Mouse (Mus musculus): ENCODE data around the gene Phgdh. TPM values are rescaled to one million over a fixed set of nuclear protein-coding genes. Genes with fewer than 3 reads are reported as not detected.

Phgdh gene
- polyA plus RNA-seq, 1 experiment from 2014 or later = 585 TPM

DNA sequence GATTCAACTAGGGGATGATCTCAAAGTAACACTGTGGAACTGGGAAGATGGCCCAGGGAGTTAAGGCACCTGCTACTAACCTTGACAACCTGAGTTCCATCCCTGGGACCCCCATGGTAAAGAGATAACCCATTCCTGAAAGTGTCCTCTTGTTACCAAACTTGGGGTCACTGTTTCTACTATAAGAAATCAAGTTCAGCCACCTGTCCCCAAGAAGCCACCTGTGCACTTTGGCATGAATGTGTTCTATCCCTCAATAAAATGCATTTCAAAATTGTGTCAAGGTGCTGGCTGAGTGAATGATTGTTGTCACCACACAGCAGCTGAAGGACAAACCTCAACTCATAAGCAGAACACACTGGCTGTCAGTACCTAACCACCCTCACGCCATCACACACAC, 29.3 kb downstream of the Phgdh start:
- no peaks in the 10 kb centered on the region for H3K27me3 ChIP-seq (ENCODE audit: insufficient read depth, low read length)
- H3K4me2 ChIP-seq (replicated peaks; ENCODE audit: low read depth, low read length) = no peak overlapping the region
- no peaks in the 10 kb centered on the region for H3K9me3 ChIP-seq (ENCODE audit: low read length)
- ATAC-seq (ENCODE audit: low FRiP score, low TSS enrichment) = no peak
- H3K36me3 ChIP-seq (ENCODE audit: insufficient read depth, low read length) = peaks cover 6% of the 10 kb centered on the region; the same call in 1 of the 2 replicates
- no peak overlapping the region for H3K27ac ChIP-seq (ENCODE audit: low read length)
- no peak overlapping the region for H3K9ac ChIP-seq (replicated peaks; ENCODE audit: low read length)
- WGBS = 100% methylated on average over 1 of the region's 1 CpGs
- no peaks in the 10 kb centered on the region for H3K4me1 ChIP-seq (ENCODE audit: insufficient read depth, low read length)
- H3K4me3 ChIP-seq (ENCODE audit: low read length) = no peak overlapping the region

DNA sequence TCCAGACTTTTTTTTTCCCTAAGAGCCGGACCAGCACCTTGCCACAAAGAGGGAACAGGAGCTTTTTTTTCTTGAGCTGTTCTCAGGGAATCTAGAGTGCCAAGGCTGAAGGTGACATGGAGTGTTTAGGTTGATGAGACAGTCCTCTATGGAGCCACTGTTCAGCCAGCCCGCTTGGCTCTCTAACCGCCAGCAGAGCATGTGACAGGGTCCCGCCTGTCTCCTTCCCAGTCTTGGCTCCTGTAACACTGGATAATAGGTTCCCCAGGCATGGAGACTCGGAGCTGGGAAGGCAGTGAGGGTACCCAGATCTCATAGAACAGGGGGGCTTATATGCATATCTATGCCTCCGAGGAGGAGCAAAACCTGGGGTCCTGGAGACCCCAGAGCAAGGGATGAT, 31.2 kb downstream of the Phgdh start:
- no peak overlapping the region for H3K4me3 ChIP-seq (ENCODE audit: low read length)
- 87% methylated on average over 6 of the region's 6 CpGs for WGBS
- H3K27ac ChIP-seq (ENCODE audit: low read length) = no peak overlapping the region
- no peaks in the 10 kb centered on the region for H3K9me3 ChIP-seq (ENCODE audit: low read length)
- H3K4me1 ChIP-seq (ENCODE audit: insufficient read depth, low read length) = no peaks in the 10 kb centered on the region
- H3K36me3 ChIP-seq (ENCODE audit: insufficient read depth, low read length) = no peaks in the 10 kb centered on the region
- ATAC-seq (ENCODE audit: low FRiP score, low TSS enrichment) = no peak
- H3K9ac ChIP-seq (replicated peaks; ENCODE audit: low read length) = no peak overlapping the region
- no peak overlapping the region for H3K4me2 ChIP-seq (replicated peaks; ENCODE audit: low read depth, low read length)
- no peaks in the 10 kb centered on the region for H3K27me3 ChIP-seq (ENCODE audit: insufficient read depth, low read length)

DNA sequence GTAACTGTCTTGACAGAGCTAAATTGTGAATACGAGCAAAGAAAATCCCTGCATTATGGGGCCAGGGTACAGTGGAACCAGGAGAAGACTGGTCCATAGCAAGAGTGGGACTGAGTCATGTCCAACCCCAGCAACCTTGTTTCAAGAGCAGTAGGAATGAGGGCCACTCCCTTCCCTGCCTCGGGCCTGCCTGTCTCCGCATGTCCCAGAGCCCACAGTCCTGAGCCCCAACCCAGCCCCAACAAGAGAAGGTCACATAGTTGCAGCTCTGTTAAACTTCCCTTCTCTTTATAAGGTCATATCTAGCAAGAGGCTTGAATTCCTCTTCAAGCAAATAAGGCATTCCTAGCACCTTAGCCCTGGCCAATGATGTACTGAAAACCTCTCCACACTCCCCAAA, 38.0 kb downstream of the Phgdh start:
- Histone ChIP-seq H3K27ac (ENCODE audit: low read length) (no peak overlapping the region), H3K36me3 (ENCODE audit: insufficient read depth, low read length) (no peaks in the 10 kb centered on the region)
- 87% methylated on average over 3 of the region's 3 CpGs for WGBS

DNA sequence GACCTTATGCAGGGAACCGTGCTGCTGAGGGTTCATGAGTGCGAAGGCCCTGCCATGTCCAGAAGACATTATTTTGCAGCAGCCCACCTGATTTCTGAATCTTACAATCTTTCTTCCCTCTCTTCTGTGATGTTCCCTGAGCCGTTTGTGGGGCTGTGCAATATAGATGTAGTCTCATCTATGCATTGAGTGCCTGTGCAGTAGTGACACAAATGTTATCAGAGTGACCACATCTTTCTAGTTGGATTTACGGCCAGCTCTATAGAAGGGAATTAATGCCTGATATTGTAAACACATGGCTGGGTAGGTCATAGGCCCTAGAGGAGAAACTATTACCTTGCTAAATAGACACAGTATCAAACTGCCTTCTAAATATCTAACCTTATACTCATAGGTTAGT, 39.5 kb downstream of the Phgdh start:
- Histone ChIP-seq H3K27ac (ENCODE audit: low read length) (no peak overlapping the region), H3K4me2 (replicated peaks; ENCODE audit: low read depth, low read length) (no peak overlapping the region), H3K9ac (replicated peaks; ENCODE audit: low read length) (no peak overlapping the region), H3K9me3 (ENCODE audit: low read length) (no peaks in the 10 kb centered on the region), H3K4me3 (ENCODE audit: low read length) (no peak overlapping the region), H3K4me1 (ENCODE audit: insufficient read depth, low read length) (no peaks in the 10 kb centered on the region), H3K27me3 (ENCODE audit: insufficient read depth, low read length) (no peaks in the 10 kb centered on the region), H3K36me3 (ENCODE audit: insufficient read depth, low read length) (no peaks in the 10 kb centered on the region)
- WGBS = 91% methylated on average over 4 of the region's 4 CpGs
- ATAC-seq (ENCODE audit: low FRiP score, low TSS enrichment) = no peak

More for the DNA sequence above, 38.0 kb downstream of the Phgdh start:
- H3K4me3 ChIP-seq (ENCODE audit: low read length) = no peak overlapping the region
- no peak for ATAC-seq (ENCODE audit: low FRiP score, low TSS enrichment)
- H3K9ac ChIP-seq (replicated peaks; ENCODE audit: low read length) = no peak overlapping the region
- H3K4me2 ChIP-seq (replicated peaks; ENCODE audit: low read depth, low read length) = no peak overlapping the region
- H3K9me3 ChIP-seq (ENCODE audit: low read length) = no peaks in the 10 kb centered on the region
- H3K4me1 ChIP-seq (ENCODE audit: insufficient read depth, low read length) = no peaks in the 10 kb centered on the region
- H3K27me3 ChIP-seq (ENCODE audit: insufficient read depth, low read length) = no peaks in the 10 kb centered on the region

DNA sequence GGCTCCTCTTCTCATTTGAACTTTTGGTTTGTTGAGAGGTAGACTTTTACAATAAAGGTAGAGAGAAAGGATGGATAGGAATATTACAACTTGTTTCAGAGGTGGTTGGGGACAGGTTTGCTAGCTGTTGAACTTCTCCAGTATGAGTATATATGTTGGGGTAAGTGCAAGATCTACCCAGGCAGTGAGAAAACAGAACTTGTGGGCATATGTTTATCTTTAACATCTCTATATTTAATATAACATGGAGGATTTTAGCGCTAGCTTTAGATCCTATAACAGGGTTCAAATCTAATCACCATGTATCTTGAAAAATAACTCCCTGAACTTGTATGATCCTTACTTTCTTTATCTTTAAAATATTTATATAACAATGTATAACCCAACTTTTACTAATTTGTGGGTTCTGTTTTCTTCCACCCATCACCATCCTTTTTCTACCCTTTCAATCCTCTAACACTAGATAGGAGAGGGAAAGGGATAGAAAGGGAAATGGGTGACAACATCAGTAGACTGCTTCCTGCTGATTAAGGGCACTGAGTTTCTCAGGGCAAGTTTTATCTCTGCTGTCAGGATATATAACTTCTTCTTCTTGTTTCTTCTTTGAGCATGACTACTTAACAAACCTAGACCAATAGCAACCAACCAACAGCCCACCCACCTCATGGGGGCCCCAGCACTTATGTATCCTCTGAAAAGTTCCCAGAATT, 40.2 kb downstream of the Phgdh start:
- H3K4me2 ChIP-seq (replicated peaks; ENCODE audit: low read depth, low read length) = no peak overlapping the region
- no peak overlapping the region for H3K27ac ChIP-seq (ENCODE audit: low read length)
- no peaks in the 10 kb centered on the region for H3K9me3 ChIP-seq (ENCODE audit: low read length)
- no peaks in the 10 kb centered on the region for H3K36me3 ChIP-seq (ENCODE audit: insufficient read depth, low read length)
- H3K4me1 ChIP-seq (ENCODE audit: insufficient read depth, low read length) = no peaks in the 10 kb centered on the region
- WGBS = 89% methylated on average over 1 of the region's 1 CpGs
- no peak for ATAC-seq (ENCODE audit: low FRiP score, low TSS enrichment)
- no peaks in the 10 kb centered on the region for H3K27me3 ChIP-seq (ENCODE audit: insufficient read depth, low read length)
- no peak overlapping the region for H3K4me3 ChIP-seq (ENCODE audit: low read length)
- H3K9ac ChIP-seq (replicated peaks; ENCODE audit: low read length) = no peak overlapping the region

DNA sequence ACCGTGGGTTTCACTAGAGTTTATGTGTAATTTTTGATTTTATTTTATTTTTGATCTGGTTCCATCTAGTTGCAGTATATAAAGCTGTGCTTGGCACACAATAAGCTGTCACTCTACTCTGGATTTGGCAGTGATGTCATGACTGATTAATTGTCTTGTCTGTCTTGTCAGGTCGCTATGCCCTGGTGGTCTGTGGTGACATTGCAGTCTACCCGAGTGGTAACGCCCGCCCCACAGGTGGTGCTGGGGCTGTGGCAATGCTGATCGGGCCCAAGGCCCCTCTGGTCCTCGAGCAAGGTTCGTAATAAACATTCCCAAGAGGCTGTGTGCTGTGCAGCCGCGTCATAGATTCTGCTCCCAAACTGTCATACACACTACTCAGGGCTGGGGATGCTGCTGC, 43.8 kb downstream of the Phgdh start:
- WGBS = 65% methylated on average over 10 of the region's 10 CpGs
- Histone ChIP-seq H3K4me3 (ENCODE audit: low read length) (no peak overlapping the region), H3K4me1 (ENCODE audit: insufficient read depth, low read length) (no peaks in the 10 kb centered on the region), H3K9me3 (ENCODE audit: low read length) (0 out of 2 replicates have a peak, but pooled peaks cover 5% of the 10 kb centered on the region), H3K27ac (ENCODE audit: low read length) (no peak overlapping the region), H3K4me2 (replicated peaks; ENCODE audit: low read depth, low read length) (no peak overlapping the region), H3K27me3 (ENCODE audit: insufficient read depth, low read length) (no peaks in the 10 kb centered on the region), H3K9ac (replicated peaks; ENCODE audit: low read length) (no peak overlapping the region), H3K36me3 (ENCODE audit: insufficient read depth, low read length) (no peaks in the 10 kb centered on the region)
- ATAC-seq (ENCODE audit: low FRiP score, low TSS enrichment) = no peak

DNA sequence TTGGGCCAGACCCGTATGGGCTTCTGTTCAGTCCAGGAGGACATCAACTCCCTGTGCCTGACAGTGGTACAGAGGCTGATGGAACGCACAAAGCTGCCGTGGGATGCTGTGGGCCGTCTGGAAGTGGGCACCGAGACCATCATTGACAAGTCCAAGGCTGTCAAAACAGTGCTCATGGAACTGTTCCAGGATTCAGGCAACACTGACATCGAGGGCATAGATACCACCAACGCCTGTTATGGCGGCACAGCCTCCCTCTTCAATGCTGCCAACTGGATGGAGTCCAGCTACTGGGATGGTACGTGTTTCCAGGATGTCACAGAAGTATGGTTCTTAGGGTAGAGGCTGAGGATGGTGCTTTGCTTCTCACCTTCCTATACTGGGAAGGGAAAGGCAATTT, 48.7 kb downstream of the Phgdh start:
- Histone ChIP-seq H3K27me3 (ENCODE audit: insufficient read depth, low read length) (no peaks in the 10 kb centered on the region), H3K36me3 (ENCODE audit: insufficient read depth, low read length) (no peaks in the 10 kb centered on the region), H3K9ac (replicated peaks; ENCODE audit: low read length) (no peak overlapping the region), H3K4me3 (ENCODE audit: low read length) (no peak overlapping the region), H3K9me3 (ENCODE audit: low read length) (peaks cover 9% of the 10 kb centered on the region), H3K27ac (ENCODE audit: low read length) (no peak overlapping the region), H3K4me1 (ENCODE audit: insufficient read depth, low read length) (no peaks in the 10 kb centered on the region), H3K4me2 (replicated peaks; ENCODE audit: low read depth, low read length) (no peak overlapping the region)
- 93% methylated on average over 9 of the region's 9 CpGs for WGBS
- no peak for ATAC-seq (ENCODE audit: low FRiP score, low TSS enrichment)

DNA sequence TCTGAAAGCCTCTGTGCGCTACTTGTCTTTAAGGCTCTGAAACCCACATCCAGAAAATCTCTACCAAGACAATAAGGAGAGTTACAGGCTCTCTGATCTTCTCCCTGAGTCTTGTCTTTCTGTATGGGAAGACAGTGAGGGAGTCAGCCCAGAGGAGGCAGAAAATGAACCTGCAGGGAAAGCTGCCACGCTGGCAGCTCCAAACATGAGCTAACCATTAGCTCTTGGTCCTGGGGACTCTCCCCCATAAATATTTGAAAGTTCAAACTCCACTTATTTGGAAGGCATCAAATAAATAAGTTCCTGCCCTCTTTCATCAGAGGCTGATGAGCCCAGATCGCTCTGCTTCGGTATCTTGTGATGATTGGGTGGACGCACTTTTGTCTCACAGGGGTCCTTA, 56.6 kb downstream of the Phgdh start:
- Histone ChIP-seq H3K27me3 (ENCODE audit: insufficient read depth, low read length) (no peaks in the 10 kb centered on the region), H3K4me1 (ENCODE audit: insufficient read depth, low read length) (peaks cover 7% of the 10 kb centered on the region), H3K9me3 (ENCODE audit: low read length) (no peaks in the 10 kb centered on the region), H3K36me3 (ENCODE audit: insufficient read depth, low read length) (no peaks in the 10 kb centered on the region), H3K4me2 (replicated peaks; ENCODE audit: low read depth, low read length) (no peak overlapping the region), H3K4me3 (ENCODE audit: low read length) (no peak overlapping the region), H3K9ac (replicated peaks; ENCODE audit: low read length) (no peak overlapping the region), H3K27ac (ENCODE audit: low read length) (no peak overlapping the region)
- ATAC-seq (ENCODE audit: low FRiP score, low TSS enrichment) = no peak
- 90% methylated on average over 5 of the region's 5 CpGs for WGBS

DNA sequence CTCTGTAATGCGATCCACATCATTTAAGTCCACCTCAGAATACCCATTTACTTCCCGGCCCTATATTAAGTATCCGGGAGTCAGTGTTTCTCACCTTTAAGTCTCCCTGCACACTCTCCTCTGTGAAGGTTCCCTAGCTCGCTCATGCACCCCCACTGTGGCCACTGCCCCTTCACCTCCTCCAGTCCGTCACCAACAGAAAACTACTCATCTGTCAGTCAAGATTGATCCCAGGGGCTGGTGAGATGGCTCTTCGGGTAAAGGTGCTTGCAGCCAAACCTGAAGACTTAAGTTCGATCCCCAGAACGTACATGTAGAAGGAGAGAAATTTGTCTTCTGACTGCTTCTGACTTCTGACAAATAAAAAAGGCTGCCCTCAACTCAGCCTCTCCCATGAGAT, 57.4 kb downstream of the Phgdh start:
- ATAC-seq (ENCODE audit: low FRiP score, low TSS enrichment) = no peak
- Histone ChIP-seq H3K27ac (ENCODE audit: low read length) (no peak overlapping the region), H3K4me2 (replicated peaks; ENCODE audit: low read depth, low read length) (no peak overlapping the region), H3K4me1 (ENCODE audit: insufficient read depth, low read length) (peaks cover 7% of the 10 kb centered on the region), H3K9ac (replicated peaks; ENCODE audit: low read length) (no peak overlapping the region), H3K27me3 (ENCODE audit: insufficient read depth, low read length) (no peaks in the 10 kb centered on the region), H3K9me3 (ENCODE audit: low read length) (no peaks in the 10 kb centered on the region), H3K36me3 (ENCODE audit: insufficient read depth, low read length) (no peaks in the 10 kb centered on the region), H3K4me3 (ENCODE audit: low read length) (no peak overlapping the region)
- 88% methylated on average over 8 of the region's 8 CpGs for WGBS

DNA sequence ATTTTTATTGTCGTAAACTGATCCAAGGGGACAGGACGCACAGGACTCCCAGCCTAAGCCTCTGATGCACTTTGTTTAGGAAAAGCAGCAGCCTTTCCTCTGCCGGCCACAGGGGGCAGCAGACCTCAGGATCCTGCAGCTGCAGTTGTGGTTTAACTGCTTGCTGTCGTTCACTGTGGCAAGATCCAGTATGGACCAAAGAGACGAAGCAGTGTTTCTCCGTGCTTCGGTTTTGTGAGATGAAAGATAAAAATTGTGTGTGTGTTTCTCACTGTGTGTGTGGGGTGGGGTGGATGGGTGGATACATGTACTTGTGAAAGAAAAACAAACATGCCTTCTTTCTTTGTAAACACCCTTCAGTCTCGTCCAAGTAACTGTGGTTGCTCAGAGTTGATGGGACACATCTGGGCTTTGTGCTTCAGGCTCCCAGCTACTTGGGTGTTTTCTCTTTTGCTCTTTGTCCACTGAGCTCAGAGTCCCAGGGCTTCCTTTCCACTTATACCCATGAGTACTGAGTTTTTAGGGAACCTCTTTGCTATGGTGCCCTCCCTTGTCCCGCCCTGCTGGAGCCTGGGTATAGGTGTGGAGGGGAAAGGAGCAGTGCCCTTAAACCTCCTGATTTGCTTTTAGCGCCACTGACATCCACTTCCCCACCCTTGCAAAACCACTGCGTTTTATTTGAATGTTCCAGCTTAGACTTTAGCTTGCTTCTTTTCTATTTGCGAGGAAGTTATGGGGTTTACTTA, 58.7 kb downstream of the Phgdh start:
- no peak overlapping the region for H3K27ac ChIP-seq (ENCODE audit: low read length)
- H3K4me3 ChIP-seq (ENCODE audit: low read length) = peak overlapping the region; percentile 22
- H3K36me3 ChIP-seq (ENCODE audit: insufficient read depth, low read length) = no peaks in the 10 kb centered on the region
- peak; percentile 81 for ATAC-seq (ENCODE audit: low FRiP score, low TSS enrichment)
- peaks cover 7% of the 10 kb centered on the region for H3K4me1 ChIP-seq (ENCODE audit: insufficient read depth, low read length)
- H3K27me3 ChIP-seq (ENCODE audit: insufficient read depth, low read length) = no peaks in the 10 kb centered on the region
- no peak overlapping the region; the same call in 1 of the 2 replicates for H3K9ac ChIP-seq (replicated peaks; ENCODE audit: low read length)
- H3K9me3 ChIP-seq (ENCODE audit: low read length) = no peaks in the 10 kb centered on the region
- H3K4me2 ChIP-seq (replicated peaks; ENCODE audit: low read depth, low read length) = peak overlapping the region; percentile 27
- 34% methylated on average over 12 of the region's 12 CpGs for WGBS

All from kidney, embryonic 16.5 days (tissue).